Mouse (Mus musculus): ENCODE measurements at regions not wholly inside any gene's neighbourhood (a gene's known extent, or its start where the extent isn't known, plus 50 kb on each side); places are given as distances from the start of the nearest gene placed in this dataset. TPM values are rescaled to one million over a fixed set of nuclear protein-coding genes. Genes with fewer than 3 reads are reported as not detected.
A peak's percentile ranks its signal among the peaks of the same experiment; 100 is the strongest.

- DNase-seq (ENCODE audit: low spot score) (no peak), ATAC-seq (no peak)
- Histone ChIP-seq H3K27me3 (replicated peaks; ENCODE audit: insufficient read depth, low read length) (no peaks in the 10 kb centered on the region), H3K36me3 (ENCODE audit: insufficient read depth, low read length) (no peaks in the 10 kb centered on the region), H3K4me3 (ENCODE audit: low read depth, low read length) (no peak overlapping the region), H3K4me1 (ENCODE audit: insufficient read depth, low read depth, low read length) (no peaks in the 10 kb centered on the region), H3K4me2 (replicated peaks; ENCODE audit: low read depth, low read length) (no peak overlapping the region), H3K27ac (ENCODE audit: low read length) (no peak overlapping the region), H3K9me3 (ENCODE audit: low read length) (no peaks in the 10 kb centered on the region), H3K9ac (replicated peaks; ENCODE audit: low read depth) (no peak overlapping the region)
- 68% methylated on average over 4 of the region's 4 CpGs for WGBS
- no peak for TF ChIP-seq CTCF (IDR thresholded peaks at IDR 0.05)
- TF ChIP-seq EP300 (IDR thresholded peaks at IDR 0.05) = no peak
Measured at GRCm38 (mm10) chr19:34421171-34421570, 53.8 kb downstream of the Ch25h start.

GRCm38 (mm10) chr19:34420293-34420792, 54.6 kb downstream of the Ch25h start:
- 41% methylated on average over 8 of the region's 8 CpGs for WGBS
- DNase-seq (ENCODE audit: low spot score) (peak; percentile 48), ATAC-seq (no peak)
- H3K4me2 ChIP-seq (replicated peaks; ENCODE audit: low read depth, low read length) = no peak overlapping the region
- H3K9me3 ChIP-seq (ENCODE audit: low read length) = no peaks in the 10 kb centered on the region
- no peak overlapping the region for H3K4me3 ChIP-seq (ENCODE audit: low read depth, low read length)
- no peak overlapping the region for H3K9ac ChIP-seq (replicated peaks; ENCODE audit: low read depth)
- no peaks in the 10 kb centered on the region for H3K4me1 ChIP-seq (ENCODE audit: insufficient read depth, low read depth, low read length)
- H3K27me3 ChIP-seq (replicated peaks; ENCODE audit: insufficient read depth, low read length) = no peaks in the 10 kb centered on the region
- TF ChIP-seq CTCF (IDR thresholded peaks at IDR 0.05) = no peak
- peak; percentile 40; the same call in 1 of the 2 replicates for TF ChIP-seq EP300 (IDR thresholded peaks at IDR 0.05)
- H3K27ac ChIP-seq (ENCODE audit: low read length) = no peak overlapping the region
- no peaks in the 10 kb centered on the region for H3K36me3 ChIP-seq (ENCODE audit: insufficient read depth, low read length)

GRCm38 (mm10) chr19:34407176-34407575, 67.8 kb downstream of the Ch25h start:
- Histone ChIP-seq H3K27ac (ENCODE audit: low read length) (no peak overlapping the region), H3K9me3 (ENCODE audit: low read length) (no peaks in the 10 kb centered on the region), H3K4me2 (replicated peaks; ENCODE audit: low read depth, low read length) (no peak overlapping the region), H3K4me1 (ENCODE audit: insufficient read depth, low read depth, low read length) (no peaks in the 10 kb centered on the region), H3K36me3 (ENCODE audit: insufficient read depth, low read length) (no peaks in the 10 kb centered on the region), H3K4me3 (ENCODE audit: low read depth, low read length) (no peak overlapping the region), H3K9ac (replicated peaks; ENCODE audit: low read depth) (no peak overlapping the region), H3K27me3 (replicated peaks; ENCODE audit: insufficient read depth, low read length) (no peaks in the 10 kb centered on the region)
- WGBS = 65% methylated on average over 1 of the region's 1 CpGs
- DNase-seq (ENCODE audit: low spot score) (no peak), ATAC-seq (no peak)
- TF ChIP-seq EP300 (IDR thresholded peaks at IDR 0.05) = no peak
- no peak for TF ChIP-seq CTCF (IDR thresholded peaks at IDR 0.05)

GRCm38 (mm10) chr19:34406710-34407109, 68.3 kb downstream of the Ch25h start:
- no peaks in the 10 kb centered on the region for H3K4me1 ChIP-seq (ENCODE audit: insufficient read depth, low read depth, low read length)
- WGBS = 59% methylated on average over 4 of the region's 4 CpGs
- H3K27me3 ChIP-seq (replicated peaks; ENCODE audit: insufficient read depth, low read length) = no peaks in the 10 kb centered on the region
- no peak overlapping the region for H3K4me3 ChIP-seq (ENCODE audit: low read depth, low read length)
- H3K9ac ChIP-seq (replicated peaks; ENCODE audit: low read depth) = no peak overlapping the region
- H3K9me3 ChIP-seq (ENCODE audit: low read length) = no peaks in the 10 kb centered on the region
- no peak for DNase-seq (ENCODE audit: low spot score)
- no peak overlapping the region for H3K4me2 ChIP-seq (replicated peaks; ENCODE audit: low read depth, low read length)
- TF ChIP-seq CTCF (IDR thresholded peaks at IDR 0.05) = no peak
- TF ChIP-seq EP300 (IDR thresholded peaks at IDR 0.05) = no peak
- no peaks in the 10 kb centered on the region for H3K36me3 ChIP-seq (ENCODE audit: insufficient read depth, low read length)
- no peak overlapping the region for H3K27ac ChIP-seq (ENCODE audit: low read length)
- ATAC-seq = no peak

GRCm38 (mm10) chr19:34396276-34396675, 78.7 kb downstream of the Ch25h start:
- TF ChIP-seq EP300 (IDR thresholded peaks at IDR 0.05) (no peak), CTCF (IDR thresholded peaks at IDR 0.05) (no peak)
- no peaks in the 10 kb centered on the region for H3K27me3 ChIP-seq (replicated peaks; ENCODE audit: insufficient read depth, low read length)
- H3K4me1 ChIP-seq (ENCODE audit: insufficient read depth, low read depth, low read length) = no peaks in the 10 kb centered on the region
- H3K4me2 ChIP-seq (replicated peaks; ENCODE audit: low read depth, low read length) = no peak overlapping the region
- ATAC-seq (no peak), DNase-seq (ENCODE audit: low spot score) (no peak)
- no peak overlapping the region for H3K27ac ChIP-seq (ENCODE audit: low read length)
- 59% methylated on average over 9 of the region's 9 CpGs for WGBS
- H3K9ac ChIP-seq (replicated peaks; ENCODE audit: low read depth) = no peak overlapping the region
- H3K36me3 ChIP-seq (ENCODE audit: insufficient read depth, low read length) = no peaks in the 10 kb centered on the region
- no peak overlapping the region for H3K4me3 ChIP-seq (ENCODE audit: low read depth, low read length)
- no peaks in the 10 kb centered on the region for H3K9me3 ChIP-seq (ENCODE audit: low read length)

- Histone ChIP-seq H3K9me3 (ENCODE audit: low read length) (no peaks in the 10 kb centered on the region), H3K36me3 (ENCODE audit: insufficient read depth, low read length) (no peaks in the 10 kb centered on the region), H3K4me3 (ENCODE audit: low read depth, low read length) (no peak overlapping the region), H3K4me2 (replicated peaks; ENCODE audit: low read depth, low read length) (no peak overlapping the region), H3K27ac (ENCODE audit: low read length) (no peak overlapping the region), H3K9ac (replicated peaks; ENCODE audit: low read depth) (no peak overlapping the region), H3K27me3 (replicated peaks; ENCODE audit: insufficient read depth, low read length) (no peaks in the 10 kb centered on the region), H3K4me1 (ENCODE audit: insufficient read depth, low read depth, low read length) (no peaks in the 10 kb centered on the region)
- 53% methylated on average over 2 of the region's 2 CpGs for whole genome bisulfite sequencing
- TF ChIP-seq EP300 (IDR thresholded peaks at IDR 0.05) (no peak), CTCF (IDR thresholded peaks at IDR 0.05) (no peak)
- ATAC-seq (no peak), DNase-seq (ENCODE audit: low spot score) (no peak)
Measured at GRCm38 (mm10) chr19:34389940-34390339, 85.0 kb downstream of the Ch25h start.

- H3K27me3 ChIP-seq (replicated peaks; ENCODE audit: insufficient read depth, low read length) = no peaks in the 10 kb centered on the region
- H3K4me2 ChIP-seq (replicated peaks; ENCODE audit: low read depth, low read length) = no peak overlapping the region
- TF ChIP-seq EP300 (IDR thresholded peaks at IDR 0.05) (peak; percentile 53), CTCF (IDR thresholded peaks at IDR 0.05) (no peak)
- no peaks in the 10 kb centered on the region for H3K36me3 ChIP-seq (ENCODE audit: insufficient read depth, low read length)
- no peak overlapping the region for H3K9ac ChIP-seq (replicated peaks; ENCODE audit: low read depth)
- no peak overlapping the region for H3K27ac ChIP-seq (ENCODE audit: low read length)
- no peaks in the 10 kb centered on the region; the same call in 1 of the 2 replicates for H3K4me1 ChIP-seq (ENCODE audit: insufficient read depth, low read depth, low read length)
- ATAC-seq = peak; percentile 84
- no peaks in the 10 kb centered on the region for H3K9me3 ChIP-seq (ENCODE audit: low read length)
- no peak overlapping the region for H3K4me3 ChIP-seq (ENCODE audit: low read depth, low read length)
- DNase-seq (ENCODE audit: low spot score) = peak; percentile 80
Measured at GRCm38 (mm10) chr19:34382551-34382950, 92.1 kb downstream of the Fas start.

Small RNA genes in the stretch of these regions (microRNA-seq; reads per million reads assigned to microRNA genes)
- gene Gm23060 = not detected
